Mouse (Mus musculus): ENCODE results near the gene Nrg3.

Nrg3 gene

DNA sequence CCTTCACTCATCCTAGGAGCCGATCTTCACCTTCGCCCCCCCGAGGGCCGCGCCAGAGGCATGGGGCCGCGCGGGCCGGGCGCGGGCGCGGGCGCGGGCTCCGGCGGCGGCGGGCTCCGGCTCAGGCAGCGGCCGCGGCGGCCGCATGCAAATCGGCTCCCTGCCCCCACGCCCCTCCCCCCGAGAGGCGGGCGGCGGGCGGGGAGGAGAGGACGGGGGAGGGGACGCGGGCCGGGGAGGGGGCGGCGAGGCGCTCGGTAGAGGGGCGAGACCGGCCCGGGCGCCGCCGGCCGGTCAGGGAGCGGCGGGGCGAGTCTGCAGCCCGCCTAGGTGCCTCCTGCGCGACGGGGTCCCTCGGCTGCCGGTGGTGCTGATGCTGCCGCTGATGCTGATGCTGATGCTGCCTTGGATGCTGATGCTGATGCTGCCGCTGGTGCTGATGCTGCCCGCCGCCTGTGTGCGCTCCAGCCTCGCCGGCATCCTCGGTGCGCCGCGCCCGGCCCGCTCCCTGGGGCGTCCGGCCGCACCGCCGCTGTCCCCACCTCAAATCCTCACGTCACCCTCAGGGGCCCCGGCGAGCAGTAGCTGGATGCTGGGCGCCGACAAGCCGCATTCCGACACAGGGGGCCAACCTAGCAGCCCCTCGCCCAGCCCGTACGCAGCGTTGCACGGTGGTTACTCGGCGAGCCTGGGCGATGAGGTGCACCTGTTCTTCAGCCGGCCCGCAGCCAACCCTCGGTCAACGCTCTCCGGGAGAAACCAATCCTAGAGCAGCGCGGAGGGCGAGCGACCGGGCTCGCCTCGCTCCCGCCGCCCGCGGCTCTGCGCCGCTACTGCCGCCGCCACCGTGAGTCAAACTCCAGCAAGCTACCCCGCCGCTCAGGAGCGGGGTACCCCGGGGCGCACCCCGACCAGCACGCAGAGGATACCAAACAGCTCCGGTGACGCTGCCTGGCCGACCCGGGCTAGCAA, at the start of gene Nrg3:
Nrg3 (minus strand) TSS at position 299 of the 972 bp plus-strand sequence.
- no peak for DNase-seq

DNA sequence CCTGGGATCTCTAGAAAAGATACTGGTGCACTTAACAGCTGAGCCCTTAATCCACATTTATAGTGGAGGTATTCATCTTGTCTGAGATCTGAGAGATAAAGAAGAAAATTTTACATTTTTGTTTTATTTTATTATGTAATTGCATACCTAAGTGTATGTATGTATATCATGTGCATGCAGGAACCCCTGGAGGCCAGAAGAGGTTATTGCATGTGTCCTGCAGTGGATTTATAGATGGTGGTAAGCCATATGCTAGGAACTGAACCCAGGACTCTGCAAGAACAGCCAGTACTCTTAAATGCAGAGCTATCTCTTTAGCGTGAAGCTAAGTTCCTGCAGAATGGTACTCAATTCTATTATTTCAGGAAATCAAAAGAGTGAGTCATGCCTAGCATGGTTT, 36.1 kb upstream of the Nrg3 start:
- DNase-seq, result no peak

DNA sequence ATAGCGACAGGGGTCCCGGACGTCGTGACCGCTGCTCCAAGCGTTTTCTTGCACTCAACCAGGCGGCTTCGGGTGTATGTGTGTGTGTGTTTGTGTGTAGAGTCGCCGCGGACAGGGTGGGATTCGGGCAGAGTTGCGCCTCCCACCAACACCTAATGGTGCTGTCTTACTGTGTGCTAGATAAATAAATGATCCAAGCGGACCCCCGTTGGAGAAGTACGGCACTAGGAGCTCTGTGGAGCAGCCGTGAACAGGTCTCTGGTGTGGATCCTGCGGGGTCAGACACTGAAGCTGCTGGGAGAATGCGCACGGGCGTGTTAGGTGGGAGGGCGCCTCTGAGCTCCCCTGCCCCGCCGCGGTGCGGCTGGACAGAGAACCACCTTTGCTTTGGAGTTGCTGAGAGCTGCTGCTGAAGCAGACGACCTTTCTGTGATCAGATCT, 903 bp upstream of the Nrg3 start:
- no peak for DNase-seq

DNA sequence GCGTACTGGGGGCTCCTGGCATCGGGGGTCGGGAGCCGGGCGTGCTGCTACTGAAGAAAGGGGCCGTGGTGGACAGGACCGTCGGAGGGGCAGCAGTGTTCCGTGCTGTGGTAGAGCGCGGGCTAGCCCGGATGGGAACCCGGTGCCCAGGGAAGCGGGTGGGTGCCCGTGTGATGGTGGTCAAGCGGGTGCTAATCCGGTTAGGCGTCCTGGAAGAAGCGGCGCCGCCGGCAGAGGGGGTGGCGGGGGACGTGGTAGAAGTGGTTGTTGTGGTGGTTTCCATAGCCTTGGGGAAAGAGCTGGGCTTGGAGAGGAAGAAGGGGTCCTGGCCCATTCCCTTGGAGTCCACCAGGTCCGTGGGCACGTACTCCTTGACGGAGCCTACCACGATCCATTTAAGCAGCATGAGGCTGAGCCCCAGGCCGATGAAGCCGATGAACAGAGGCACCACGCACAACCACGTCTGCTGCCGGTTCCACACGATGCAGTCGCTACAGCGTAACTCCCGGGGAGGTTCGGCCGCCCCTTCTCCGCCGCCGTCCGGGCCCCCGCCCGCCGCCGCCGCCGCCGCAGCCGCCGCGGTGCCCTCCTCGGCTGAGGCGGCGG, 639 bp downstream of the Nrg3 start:
- no peak for DNase-seq

DNA sequence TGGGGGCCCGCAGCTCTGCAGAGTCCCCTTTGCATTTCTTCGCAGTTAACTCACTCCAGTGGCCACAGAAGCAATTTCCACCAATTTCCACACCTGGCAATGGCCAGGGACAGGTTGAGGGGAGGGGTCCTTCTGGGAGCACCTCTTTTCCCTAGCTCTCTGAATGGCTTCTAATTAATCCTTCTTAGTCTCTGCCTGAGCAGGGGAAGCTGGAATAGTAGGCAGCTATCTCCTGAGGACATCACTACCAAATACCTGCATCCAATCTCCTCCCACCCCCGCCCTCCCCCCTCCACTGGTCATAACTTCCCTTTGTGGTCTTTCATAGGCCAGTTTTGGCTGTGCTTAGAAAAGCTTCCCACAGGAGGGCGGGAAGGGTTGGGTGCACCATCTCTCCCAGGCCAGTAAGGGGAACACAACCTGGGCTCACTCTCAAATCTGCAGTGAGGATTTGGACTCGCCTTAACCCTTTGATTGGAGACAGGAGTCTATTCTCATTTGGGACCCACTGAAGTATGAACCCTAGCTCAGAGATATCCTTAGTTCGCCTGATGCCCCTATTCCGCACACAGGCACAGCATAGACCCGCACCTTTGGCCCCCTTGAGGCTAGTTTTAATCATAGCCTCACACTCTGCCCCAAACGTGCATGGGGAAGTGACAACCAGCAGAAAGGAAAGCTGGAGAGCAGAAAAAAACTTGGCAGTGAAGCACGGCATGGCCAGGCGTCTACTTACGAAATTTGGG, 1.5 kb downstream of the Nrg3 start:
- DNase-seq, result no peak

DNA sequence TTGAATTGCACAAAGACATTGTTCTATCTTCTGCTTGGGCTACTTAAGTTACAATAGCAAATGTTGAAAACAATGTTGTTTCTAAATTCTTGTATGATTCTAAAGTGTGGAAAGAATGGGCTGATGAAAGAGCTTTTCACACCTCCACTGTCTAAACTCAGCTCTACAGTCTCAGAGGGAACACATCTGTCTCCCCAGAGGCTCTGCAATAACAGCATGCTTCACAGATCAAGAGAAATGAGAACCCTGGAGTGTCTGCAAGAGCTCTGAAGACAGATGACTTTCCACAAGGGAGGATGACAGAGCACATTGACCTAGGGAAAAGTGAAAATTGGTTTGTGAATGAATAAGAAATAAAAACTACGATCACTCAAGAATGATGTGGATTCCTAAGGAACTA, 27.4 kb downstream of the Nrg3 start:
- DNase-seq, result no peak

DNA sequence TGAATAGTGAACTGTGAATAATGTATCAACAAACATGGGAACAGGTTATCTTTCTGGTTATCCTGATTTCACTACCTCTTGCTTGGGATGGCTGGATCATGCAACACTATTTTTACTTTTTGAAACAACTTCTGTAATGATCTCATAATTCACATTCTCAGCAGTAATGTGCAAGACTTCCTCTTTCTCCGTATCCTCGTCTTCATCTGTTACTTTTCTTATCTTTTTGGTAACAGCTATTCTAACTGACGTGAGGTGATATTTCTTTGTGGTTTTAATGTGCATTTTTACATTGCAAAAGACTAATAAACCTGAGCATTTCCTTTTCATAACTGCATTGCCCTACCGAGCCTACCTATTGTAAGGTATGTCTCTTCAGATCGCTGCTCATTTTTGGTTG, 44.4 kb downstream of the Nrg3 start:
- DNase-seq, result no peak

DNA sequence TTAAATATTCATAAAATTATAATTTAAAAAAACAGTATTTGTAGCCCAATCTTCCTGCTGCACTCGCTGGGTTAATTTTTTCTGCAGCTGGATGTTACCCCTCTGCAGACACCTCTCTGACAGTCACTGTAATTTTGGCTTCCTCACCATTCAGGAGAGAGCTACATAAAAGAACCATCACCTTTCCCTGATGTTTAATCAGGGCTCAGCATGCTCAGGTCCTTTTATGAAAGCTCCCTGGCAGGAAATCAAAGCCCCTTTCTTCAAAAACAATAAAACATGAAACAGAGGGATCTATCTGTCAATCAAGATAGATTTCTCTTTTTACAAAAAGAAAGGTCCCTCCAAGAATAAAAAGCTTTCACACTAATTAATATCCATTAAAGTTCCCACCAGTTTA, 51.0 kb downstream of the Nrg3 start:
- DNase-seq, result no peak

DNA sequence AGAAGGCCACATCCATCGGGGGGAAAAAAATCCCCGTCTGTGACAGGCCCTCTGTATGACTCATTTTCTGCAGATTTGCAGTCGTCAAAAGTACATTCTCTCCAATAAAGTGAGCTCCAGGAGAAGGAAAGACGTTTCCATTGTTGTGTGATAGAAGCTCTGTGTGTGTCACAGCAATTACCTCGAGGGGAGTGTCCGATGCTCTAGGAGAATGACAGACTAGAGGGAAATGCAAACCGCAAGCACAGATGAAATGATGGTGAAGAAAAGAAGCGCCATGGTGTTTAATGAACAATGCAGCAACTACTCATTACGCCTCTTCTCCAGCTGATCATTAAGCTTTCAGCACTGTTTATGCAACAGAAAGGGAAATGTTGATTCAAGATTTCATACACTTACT, 59.6 kb downstream of the Nrg3 start:
- no peak for DNase-seq

DNA sequence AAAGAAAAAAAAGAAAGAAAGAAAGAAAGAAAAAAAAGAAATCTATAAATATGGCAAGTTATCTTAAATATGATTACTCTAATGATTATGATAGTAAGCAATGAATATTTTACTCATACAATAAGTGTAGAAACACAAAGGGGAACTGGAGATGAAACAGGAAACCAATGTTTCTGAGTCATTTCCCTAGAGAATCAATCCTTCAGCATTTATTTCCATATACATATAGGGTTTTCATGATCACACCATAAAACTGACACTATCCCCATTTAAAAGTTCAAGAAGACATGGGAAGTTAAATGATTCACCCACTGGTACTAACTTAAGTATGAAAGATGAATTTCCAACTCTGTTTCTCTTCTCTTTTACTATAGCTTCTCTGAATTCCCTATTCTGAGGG, 86.0 kb downstream of the Nrg3 start:
- no peak for DNase-seq

DNA sequence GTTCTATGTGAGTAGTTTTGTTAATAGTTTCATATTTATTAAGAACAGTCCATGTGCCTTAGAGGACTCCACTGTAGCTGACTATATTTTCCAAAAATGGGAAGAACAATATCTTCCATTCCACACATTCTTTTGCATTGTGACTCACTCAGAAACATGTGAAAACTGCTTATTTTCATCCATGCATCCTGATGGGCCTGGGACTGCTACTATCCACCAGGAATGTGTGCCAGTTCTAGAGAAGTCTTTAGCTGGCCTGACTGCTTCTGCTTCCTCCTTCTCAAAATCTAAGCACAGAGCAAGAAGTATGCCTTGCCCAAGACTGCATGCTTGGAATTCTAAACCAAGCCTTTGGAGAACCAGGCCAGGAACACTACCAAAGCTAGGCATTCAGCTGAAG, 91.6 kb downstream of the Nrg3 start:
- no peak for DNase-seq

DNA sequence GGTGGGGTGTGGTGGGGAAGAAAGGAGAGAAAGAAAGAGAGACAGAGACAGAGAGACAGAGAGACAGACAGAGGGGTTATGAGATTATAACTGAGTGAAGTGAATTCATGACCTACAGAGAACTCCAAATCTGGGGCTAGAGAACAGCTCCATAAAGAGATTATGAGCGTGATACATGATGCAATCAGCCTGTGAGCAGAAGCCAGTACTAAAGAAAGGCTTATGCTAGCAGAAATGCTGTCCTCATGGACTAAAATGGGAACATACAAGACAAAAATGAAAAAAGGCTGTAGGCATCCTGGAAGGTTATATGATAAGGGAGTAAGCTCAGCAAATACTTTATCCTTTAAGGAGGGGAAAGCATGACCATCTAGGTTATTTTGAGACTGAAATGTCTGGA, 99.7 kb downstream of the Nrg3 start:
- no peak for DNase-seq

DNA sequence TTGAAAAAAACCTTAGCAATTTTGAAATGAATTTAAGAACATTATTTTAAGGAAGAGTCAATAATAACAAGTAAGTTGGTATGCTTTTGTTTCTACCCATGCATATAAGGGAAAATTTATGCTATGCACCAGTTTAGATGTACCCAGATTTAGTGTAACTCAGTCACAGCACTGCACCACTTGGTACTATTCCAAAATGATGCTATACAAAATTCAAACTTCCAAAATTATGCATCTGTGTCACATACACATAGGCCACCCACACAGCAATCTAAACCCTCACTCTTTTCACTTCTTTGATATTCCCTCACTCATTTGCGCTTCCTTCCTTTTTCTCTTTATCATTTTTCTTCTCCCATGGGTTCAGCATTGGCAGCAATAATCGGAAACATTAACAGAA, 116.6 kb downstream of the Nrg3 start:
- no peak for DNase-seq

DNA sequence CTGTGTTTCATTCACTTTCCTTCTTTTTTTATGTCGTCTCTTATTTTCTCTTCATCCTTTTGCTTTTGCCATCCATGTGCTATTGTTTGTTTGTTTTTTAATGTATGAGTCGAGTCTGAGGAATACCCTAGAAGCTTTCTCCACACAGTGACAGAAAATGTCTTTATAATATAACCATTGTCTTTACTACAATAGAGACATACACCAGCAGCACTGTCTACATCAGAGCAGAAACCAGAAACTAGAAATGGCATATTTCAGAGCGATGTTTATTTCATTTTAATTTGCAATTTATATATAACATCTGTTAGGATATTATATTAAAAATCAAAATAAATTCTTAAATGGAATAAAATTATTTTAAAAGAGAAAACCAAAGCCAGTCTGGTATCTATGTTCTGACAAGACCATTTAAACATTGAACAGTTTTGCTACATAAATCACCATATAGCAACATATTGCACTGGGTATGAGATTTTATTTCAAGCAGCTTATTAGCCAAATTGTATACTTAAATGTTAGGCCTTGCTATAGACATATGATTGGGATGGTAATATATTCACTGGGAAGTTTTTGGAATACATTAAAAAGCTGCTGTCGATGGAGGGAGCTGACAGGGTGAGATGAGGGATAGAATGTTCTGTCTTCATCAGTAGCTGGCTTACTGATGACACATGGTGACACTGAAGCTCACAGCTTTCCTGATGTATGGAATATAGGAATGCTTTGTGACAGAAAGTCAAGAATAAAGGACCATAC, 120.7 kb downstream of the Nrg3 start:
- DNase-seq, result no peak

DNA sequence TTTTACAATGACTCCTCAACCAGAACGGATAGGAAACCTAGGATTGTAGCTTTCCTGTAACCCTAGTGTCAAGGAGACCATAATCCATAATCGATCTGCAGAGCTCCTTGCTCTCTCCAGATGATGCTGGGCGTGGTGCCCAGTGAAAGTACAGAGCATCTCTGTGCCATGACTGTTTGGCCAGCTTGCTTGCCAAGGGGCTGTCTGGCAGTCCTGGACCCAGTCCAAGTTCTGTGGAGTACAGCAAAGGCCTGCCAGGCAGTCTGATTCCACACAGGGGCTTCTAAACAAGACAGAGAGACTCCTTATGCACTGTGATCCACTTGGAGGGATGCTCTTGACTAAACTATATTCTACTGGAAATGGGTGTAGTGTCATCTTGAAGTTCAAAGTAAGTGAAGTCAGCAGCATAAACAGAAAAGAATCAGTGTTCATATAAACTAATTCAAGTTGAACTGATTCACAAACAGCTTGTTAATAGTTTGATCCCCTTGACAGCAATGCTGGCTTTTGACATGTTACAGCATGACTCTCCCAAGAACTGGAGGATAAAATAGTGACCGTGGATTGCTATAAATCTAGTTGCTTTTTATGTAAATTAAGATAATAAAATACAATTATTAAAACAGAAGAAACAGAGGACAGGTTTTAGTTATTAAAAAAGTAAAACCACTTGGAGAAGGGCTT, 155.3 kb downstream of the Nrg3 start:
- DNase-seq, result no peak

DNA sequence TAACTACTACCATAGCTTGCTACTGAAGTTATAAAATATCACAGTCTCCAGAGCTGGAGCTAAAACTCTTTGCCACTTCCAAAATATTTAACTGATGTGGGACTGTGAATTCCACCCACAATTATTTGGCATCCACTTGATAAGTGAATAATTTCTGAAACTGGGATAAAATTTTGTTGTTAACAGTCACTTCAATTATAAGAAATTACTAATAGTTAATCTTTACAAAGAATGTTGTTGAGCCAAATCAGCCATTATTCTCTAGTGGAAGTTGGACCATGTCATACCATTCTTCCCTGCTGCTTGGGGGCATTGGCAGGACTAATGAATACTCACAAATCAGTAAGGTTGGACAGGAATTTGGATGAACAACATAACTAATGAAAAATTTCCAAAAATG, 158.8 kb downstream of the Nrg3 start:
- no peak for DNase-seq

DNA sequence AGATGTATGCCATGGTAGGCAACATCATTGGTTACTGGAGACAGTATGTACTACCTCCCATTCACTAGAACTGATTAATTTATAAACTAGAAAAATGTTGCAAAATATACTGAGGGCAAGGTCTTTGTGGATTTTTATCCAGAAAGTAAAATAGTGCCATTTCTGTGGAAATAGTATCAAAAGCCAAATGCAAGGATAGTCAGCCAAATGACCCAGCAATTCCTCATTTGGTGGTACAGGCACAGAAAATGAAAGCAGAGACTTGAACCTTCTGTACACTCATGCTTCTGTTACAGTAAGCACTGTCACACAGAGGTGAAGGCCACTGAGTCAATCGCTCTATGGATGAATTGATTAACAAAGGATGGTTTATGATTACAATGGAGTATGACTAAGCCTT, 207.8 kb downstream of the Nrg3 start:
- DNase-seq, result no peak

DNA sequence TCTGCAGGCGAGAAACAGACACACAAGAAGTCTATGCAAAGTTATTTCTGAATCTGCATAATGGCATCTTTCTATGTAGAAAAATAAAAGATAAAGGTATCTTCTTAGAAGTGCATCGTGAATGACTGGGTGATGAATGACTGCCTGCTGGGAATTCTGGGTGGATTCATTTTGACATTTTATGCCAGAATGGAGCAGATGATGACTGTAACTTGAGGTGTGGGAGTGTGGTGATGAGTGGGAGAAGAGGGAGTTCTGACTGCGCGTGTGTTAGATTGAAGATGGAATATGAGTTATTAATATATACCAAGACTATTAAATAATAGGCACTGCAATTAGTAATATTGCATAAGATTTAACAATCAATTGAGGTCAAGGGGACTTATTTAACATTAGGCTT, 208.5 kb downstream of the Nrg3 start:
- DNase-seq, result no peak

DNA sequence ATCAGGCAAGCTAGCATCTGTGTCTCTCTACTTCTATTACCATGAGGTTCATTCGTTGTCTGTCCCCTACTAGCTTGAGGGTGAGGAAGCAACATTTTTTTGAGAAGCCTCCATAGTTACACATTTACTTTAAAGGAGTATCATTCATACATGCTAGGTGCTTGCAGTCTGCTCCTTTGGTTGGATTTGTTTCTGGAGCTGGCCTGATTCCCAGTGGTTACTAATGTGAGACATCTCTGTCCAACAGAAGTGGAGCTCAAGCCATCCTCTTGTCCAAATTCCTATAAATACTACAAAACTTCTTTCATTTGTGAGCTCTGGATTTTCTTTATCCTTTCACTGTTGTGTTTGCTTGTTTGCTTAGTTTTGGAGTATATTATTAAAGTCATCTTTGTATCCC, 211.9 kb downstream of the Nrg3 start:
- DNase-seq, result no peak

DNA sequence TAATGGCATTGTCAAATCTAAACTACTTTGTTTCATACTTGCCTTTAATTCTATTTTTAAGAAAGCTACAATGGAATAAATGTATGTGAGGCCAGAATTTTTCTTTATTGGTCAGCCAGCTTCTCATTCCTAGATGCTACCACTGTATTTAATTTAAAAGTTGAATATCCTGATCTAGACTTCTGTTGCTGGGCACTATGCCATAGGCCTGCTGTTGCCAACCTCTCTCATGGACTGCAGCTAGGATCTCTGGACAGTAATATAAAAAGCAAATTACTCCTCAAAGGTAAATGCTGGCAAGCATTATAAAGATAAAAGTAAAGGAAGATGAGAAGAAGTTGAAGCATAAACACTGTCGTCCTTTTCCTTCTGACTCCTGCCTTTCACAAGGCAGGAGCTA, 217.5 kb downstream of the Nrg3 start:
- DNase-seq, result no peak

DNA sequence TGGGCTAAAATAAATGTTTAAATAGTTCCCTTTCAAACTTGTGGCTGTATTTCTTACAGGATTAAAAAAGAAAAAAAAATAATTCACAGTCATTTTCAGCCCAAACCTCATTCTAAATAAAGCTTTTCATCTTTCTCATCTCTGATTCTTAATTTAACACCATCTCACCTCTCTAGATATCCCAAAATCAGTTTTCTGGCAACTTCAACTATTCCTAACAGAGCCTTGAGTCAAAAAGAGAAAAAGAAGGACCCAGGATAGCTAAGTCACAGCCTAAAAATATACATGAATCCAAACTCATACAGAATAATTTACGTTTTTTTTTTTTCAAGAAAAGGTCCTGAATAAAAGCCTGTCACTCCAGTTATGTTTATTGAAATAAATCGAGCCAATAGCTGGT, 232.6 kb downstream of the Nrg3 start:
- DNase-seq, result no peak

DNA sequence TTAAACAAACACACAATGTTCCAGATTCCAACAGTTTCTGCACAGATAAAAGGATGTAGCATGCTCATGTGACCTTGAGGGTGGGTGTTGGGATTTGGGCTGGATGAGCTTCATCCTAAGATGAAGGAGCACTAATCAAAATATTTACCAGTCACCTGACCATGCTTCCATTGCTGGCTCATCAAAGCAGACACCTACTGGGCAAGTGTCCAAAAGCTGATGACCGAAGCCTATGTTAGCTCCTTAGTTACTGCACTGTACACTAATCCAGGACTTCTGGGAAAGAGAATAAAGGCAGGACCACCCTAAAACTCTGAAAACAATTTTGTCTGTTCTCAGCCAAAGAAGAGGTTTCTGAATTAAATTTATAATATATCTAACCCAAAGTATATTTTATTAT, 261.4 kb downstream of the Nrg3 start:
- DNase-seq, result no peak
